Mouse (Mus musculus) spleen, adult 10 weeks (tissue): Measurements from ENCODE around the gene Rilpl1. TPM values are rescaled to one million over a fixed set of nuclear protein-coding genes. Genes with fewer than 3 reads are reported as not detected.

Source experiments
- polyA plus RNA-seq: library from polyadenylated mRNA; stranded (reverse); fragments of 350-450 nt; fragmentation: Illumina TruSeq; extraction: RNeasy Lipid Tissue Mini Kit (QIAGEN cat#74804); gene quantifications from one replicate; pipeline ENCODE4 v1.2.3, GENCODE M21; 2015; ENCODE audit warnings: low replicate concordance; ENCODE audit not compliant: insufficient read depth

Rilpl1 gene
- polyA plus RNA-seq, result 4.2 TPM

GRCm38 (mm10) chr5:124530655-124531582 is at the start of gene Rilpl1:
TSS of gene Rilpl1 (minus strand) at chr5:124531391.

GRCm38 (mm10) chr5:124578633-124579317 is 47.6 kb upstream of the Rilpl1 start, which contains the start of the genes Eif2b1 and Gtf2h3:
TSS of gene Eif2b1 (minus strand) at chr5:124579131.
TSS of gene Gtf2h3 (plus strand) at chr5:124579140.

GRCm38 (mm10) chr5:124552558-124553307 is 21.5 kb upstream of the Rilpl1 start, which contains the start of gene Ddx55:
TSS of gene Ddx55 (plus strand) at chr5:124552864.

DNA sequence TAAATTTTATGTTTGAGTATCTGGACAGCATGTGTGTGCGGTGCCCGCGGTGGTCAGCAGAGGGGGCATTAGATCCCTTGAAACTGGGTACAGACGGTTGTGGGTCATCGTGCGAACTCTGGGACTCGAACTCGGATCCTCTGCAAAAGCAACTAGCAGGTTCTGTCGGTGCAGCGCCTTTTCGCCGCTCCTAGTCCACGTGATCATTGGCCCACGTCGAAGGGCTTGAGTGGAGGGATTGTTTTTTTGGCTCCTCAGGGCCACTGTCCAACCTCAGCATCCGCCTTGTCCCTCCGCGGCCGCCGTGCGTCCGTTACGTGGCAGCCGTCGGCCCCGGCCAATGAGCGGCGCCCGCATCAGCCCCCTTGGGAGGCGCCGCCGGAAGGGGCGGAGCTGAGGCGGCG is 9.2 kb upstream of the Rilpl1 start, which contains the start of gene Tmed2:
Gene Tmed2 (plus strand): TSS at position 313 of the 404 bp plus-strand sequence.

DNA sequence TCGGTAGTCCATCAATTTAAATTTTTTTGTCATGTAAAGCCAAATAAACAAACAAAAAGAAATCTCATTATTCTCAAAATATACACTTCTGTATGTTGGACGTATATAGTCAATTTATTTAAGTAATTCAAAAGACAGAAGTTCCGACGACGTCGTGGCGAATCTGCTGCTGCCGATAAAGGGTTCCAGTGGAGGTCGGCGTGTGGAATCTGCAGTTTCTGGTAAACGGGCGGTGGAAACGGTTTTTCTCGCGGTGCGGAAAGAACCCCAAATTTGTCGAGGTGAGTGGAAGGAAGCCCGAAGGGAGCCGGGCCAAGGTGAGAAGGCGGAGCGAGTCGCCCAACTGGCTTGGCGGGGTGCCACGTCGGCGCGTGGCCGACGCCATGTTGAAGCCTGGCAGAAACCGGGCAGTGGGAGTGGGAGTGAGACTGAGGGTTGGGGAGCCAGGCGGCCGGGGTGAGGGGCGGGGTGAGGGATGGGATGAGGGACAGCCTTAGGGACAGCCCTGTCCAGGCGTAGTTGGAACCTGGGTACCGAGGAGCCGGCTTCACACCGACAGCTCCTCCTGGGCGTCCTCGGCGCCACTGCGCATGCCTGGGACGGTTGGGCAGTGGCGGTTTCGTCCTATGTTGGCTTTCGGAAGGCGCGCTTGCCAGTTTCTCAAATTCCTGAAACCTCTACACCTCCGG is 48.1 kb downstream of the Rilpl1 start, which contains the start of gene Snrnp35:
Gene Snrnp35 (plus strand): TSS at position 169 of the 689 bp plus-strand sequence.

Other genes with a start within 250 kb of the Rilpl1 start
- 25.4 TPM for gene Mphosph9, start 203.4 kb downstream of the Rilpl1 start, polyA plus RNA-seq
- gene 2810006K23Rik, start 203.3 kb downstream of the Rilpl1 start, polyA plus RNA-seq, result 15.1 TPM
- gene Cdk2ap1, start 168.3 kb downstream of the Rilpl1 start, polyA plus RNA-seq, result 121 TPM
- gene Sbno1, start 105.4 kb downstream of the Rilpl1 start, polyA plus RNA-seq, result 125 TPM
- 58.7 TPM for gene Kmt5a, start 91.5 kb downstream of the Rilpl1 start, polyA plus RNA-seq
- gene Rilpl2, start 53.0 kb downstream of the Rilpl1 start, polyA plus RNA-seq, result 16.5 TPM
- gene Snrnp35, start 48.3 kb downstream of the Rilpl1 start, polyA plus RNA-seq, result 8.1 TPM
- 535 TPM for gene Tmed2, start 9.3 kb upstream of the Rilpl1 start, polyA plus RNA-seq
- 27.8 TPM for gene Ddx55, start 21.5 kb upstream of the Rilpl1 start, polyA plus RNA-seq
- gene Eif2b1, start 47.7 kb upstream of the Rilpl1 start, polyA plus RNA-seq, result 39.0 TPM
- gene Gtf2h3, start 47.7 kb upstream of the Rilpl1 start, polyA plus RNA-seq, result 35.5 TPM
- gene Atp6v0a2, start 97.2 kb upstream of the Rilpl1 start, polyA plus RNA-seq, result 47.7 TPM
- gene Dnah10, start 193.7 kb upstream of the Rilpl1 start, polyA plus RNA-seq, result 0.23 TPM